Mouse (Mus musculus) left cerebral cortex, adult 11 months (tissue): Measurements from ENCODE around the gene Dennd4c.

Experiments used
- DNase-seq: peaks from one replicate; pipeline ENCODE4 v3.0.0; 2022; ENCODE audit warnings: low spot score

Dennd4c gene

DNA sequence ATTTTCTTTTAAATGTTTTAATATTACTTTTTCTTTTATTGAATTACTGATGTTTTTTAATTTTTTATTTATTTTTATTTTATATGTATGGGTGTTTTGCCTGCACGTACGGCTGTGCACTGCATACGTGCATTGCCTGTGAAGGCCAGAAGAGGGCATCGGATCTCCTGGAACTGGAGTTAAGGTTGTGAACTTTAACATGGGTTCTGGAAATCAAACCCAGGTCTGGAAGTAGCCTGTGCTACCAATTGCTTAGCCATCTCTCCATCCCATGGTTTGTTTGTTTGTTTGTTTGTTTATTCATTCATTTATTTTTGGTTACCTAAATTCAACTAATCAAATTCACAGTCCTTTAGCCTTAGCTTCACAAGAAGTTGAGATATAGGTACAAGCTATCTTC, 136.6 kb downstream of the Dennd4c start:
- no peak for DNase-seq

GRCm38 (mm10) chr4:86885790-86886159, 137.4 kb downstream of the Dennd4c start:
- no peak for DNase-seq

DNA sequence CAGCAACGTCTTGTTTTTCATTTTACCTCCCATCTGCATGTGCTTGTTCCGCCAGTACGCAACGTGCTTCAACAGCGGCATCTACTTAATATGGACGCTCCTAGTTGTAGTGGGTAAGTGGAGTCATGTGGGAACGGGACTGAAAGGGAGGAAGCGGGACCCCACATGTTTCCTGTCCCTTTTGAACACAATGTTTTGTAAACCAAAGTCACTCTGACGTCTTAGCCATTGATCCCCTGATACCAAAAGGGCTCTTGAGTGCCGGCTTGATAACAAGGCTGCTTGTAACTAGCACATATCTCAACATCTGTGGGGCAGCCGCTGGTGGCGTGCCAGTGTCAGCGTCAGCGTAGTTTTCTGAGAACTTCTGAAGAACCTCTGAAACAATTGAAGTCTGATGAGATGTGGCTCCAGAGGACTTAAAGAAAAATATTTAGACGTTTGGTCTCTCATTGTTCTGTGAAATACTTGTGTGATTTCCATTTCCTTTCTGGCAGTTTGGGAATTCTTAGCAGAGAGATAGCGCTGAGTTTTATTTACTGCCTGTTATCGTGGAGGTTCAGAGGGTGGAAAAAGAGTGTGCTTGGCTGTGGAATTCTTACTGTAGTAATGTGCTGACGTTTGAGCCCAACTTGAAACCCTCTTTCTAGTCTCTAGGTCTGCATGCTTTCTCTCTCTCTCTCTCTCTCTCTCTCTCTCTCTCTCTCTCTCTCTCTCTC, 138.0 kb downstream of the Dennd4c start:
- DNase-seq, result no peak

DNA sequence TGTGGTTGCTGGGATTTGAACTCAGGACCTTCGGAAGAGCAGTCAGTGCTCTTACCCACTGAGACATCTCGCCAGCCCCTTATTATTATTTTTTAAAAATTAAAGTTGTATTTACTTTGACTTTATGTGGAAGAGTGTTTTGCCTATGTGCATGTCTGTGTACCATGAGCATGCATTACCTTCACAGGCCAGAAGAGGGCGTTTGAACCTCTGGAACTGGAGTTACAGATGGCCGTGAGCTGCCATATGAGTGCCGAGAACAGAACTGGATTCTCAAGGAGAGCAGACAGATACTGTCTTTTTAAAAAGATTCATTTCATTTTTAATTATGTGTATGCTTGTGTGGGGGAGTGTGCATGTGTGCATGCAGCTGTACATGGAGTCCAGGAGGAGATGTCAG, 139.5 kb downstream of the Dennd4c start:
- DNase-seq, result no peak

- DNase-seq, result no peak
These were observed 149.1 kb downstream of the Dennd4c start for GRCm38 (mm10) chr4:86897411-86897810.

- DNase-seq, result no peak
These were observed 150.6 kb downstream of the Dennd4c start for GRCm38 (mm10) chr4:86898791-86899474.
